In the genomic region with DNA sequence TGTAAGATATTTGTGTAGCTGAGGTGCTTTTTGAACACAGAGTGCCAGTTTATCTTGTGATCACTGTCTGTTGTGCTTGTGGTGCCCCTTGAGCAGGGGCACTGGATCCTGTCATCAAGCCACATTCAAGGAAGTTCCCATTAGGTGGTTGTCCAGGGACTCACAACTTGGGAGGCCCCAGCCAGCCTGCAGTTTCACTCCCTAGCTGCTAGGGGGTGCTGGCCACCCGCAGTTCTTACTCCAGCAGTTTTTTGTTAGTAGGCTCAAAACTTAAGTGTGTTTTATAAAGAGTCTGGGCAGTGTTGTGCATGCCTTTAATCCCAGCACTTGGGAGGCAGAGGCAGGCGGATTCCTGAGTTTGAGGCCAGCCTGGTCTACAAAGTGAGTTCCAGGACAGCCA, we compare ENCODE assay signal across 9 mouse cellular contexts. TPM values are rescaled to one million over a fixed set of nuclear protein-coding genes. Genes with fewer than 3 reads are reported as not detected.
DNase-seq lines count a peak whose midpoint lies in the region; ATAC-seq and TF ChIP-seq lines count a peak whose summit lies in the region.
"Had no signal": no experiment of that assay in that cellular context is flagged by ENCODE, and none has a peak within 500 bp of the region (broad histone marks: within the 10 kb centered on the region; RNA-seq: fewer than 3 reads in every experiment).

No protein-coding gene starts in this region.

- no peaks in the 10 kb centered on the region for H3K9me3 ChIP-seq in liver, embryonic 13.5 days (replicated peaks)
- H3K9me3 ChIP-seq in midbrain, embryonic 14.5 days (ENCODE audit: control insufficient read depth, low read length): no peaks in the 10 kb centered on the region

- 68% methylated on average over 2 of the region's 2 CpGs for WGBS in cerebellum, adult 2 months
- WGBS in thymus, adult 2 months: 76% methylated on average over 2 of the region's 2 CpGs
- 50% methylated on average over 2 of the region's 2 CpGs for WGBS in liver, embryonic 13.5 days (ENCODE audit: insufficient replicate concordance)
- 63% methylated on average over 2 of the region's 2 CpGs for WGBS in midbrain, embryonic 14.5 days

- H3K36me3 ChIP-seq in thymus, adult 2 months (ENCODE audit: control insufficient read depth, insufficient read depth, low read length): no peaks in the 10 kb centered on the region; the same call in 1 of the 2 replicates
- peaks cover 36% of the 10 kb centered on the region for H3K36me3 ChIP-seq in liver, embryonic 13.5 days
- H3K36me3 ChIP-seq in midbrain, embryonic 14.5 days (ENCODE audit: control insufficient read depth, insufficient read depth, low read length): peaks cover 33% of the 10 kb centered on the region

- no peaks in the 10 kb centered on the region for H3K27me3 ChIP-seq in cerebellum, adult 2 months (ENCODE audit: control insufficient read depth, insufficient read depth, low read length)
- no peaks in the 10 kb centered on the region for H3K27me3 ChIP-seq in thymus, adult 2 months (ENCODE audit: control insufficient read depth, insufficient read depth, low read length)
- H3K27me3 ChIP-seq in liver, embryonic 13.5 days: no peaks in the 10 kb centered on the region
- no peaks in the 10 kb centered on the region for H3K27me3 ChIP-seq in midbrain, embryonic 14.5 days (ENCODE audit: control insufficient read depth, insufficient read depth, low read length)

- peak; percentile 38; the same call in 1 of the 2 replicates for TF ChIP-seq CTCF in cerebellum, adult 2 months (IDR thresholded peaks at IDR 0.05; ENCODE audit: borderline replicate concordance, insufficient read depth, low read depth, low read length)
- 0 out of 2 replicates have a peak, but pooled peaks have one; percentile 30 for TF ChIP-seq CTCF in thymus, adult 2 months (IDR thresholded peaks at IDR 0.05; ENCODE audit: borderline replicate concordance, control insufficient read depth, extremely low read depth, insufficient read depth, low read length, poor library complexity)

- peaks cover 5% of the 10 kb centered on the region for H3K4me1 ChIP-seq in cerebellum, adult 2 months (ENCODE audit: control insufficient read depth, insufficient read depth, low read length)
- no peaks in the 10 kb centered on the region for H3K4me1 ChIP-seq in thymus, adult 2 months (replicated peaks; ENCODE audit: control insufficient read depth, insufficient read depth, low read length)
- H3K4me1 ChIP-seq in liver, embryonic 13.5 days (replicated peaks): peaks cover 10% of the 10 kb centered on the region; the same call in 1 of the 2 replicates
- no peaks in the 10 kb centered on the region for H3K4me1 ChIP-seq in midbrain, embryonic 14.5 days (ENCODE audit: control insufficient read depth, insufficient read depth, low read length)

- TF ChIP-seq POLR2A in cerebellum, adult 2 months (IDR thresholded peaks at IDR 0.05; ENCODE audit: borderline replicate concordance, insufficient read depth, low read length): no peak
- TF ChIP-seq POLR2A in thymus, adult 2 months (IDR thresholded peaks at IDR 0.05; ENCODE audit: control insufficient read depth, extremely low read depth, insufficient read depth, low read length, poor library complexity): no peak

- H3K9ac ChIP-seq in liver, embryonic 13.5 days: no peak overlapping the region
- H3K9ac ChIP-seq in midbrain, embryonic 14.5 days (replicated peaks; ENCODE audit: low read length): no peak overlapping the region

- no peak overlapping the region for H3K4me2 ChIP-seq in liver, embryonic 13.5 days
- no peak overlapping the region for H3K4me2 ChIP-seq in midbrain, embryonic 14.5 days (ENCODE audit: low read length)

- no peak overlapping the region for H3K27ac ChIP-seq in cerebellum, adult 2 months (ENCODE audit: insufficient read depth, low read length)
- H3K27ac ChIP-seq in thymus, adult 2 months (ENCODE audit: control insufficient read depth, insufficient read depth, low read length): no peak overlapping the region
- H3K27ac ChIP-seq in liver, embryonic 13.5 days: no peak overlapping the region
- no peak overlapping the region for H3K27ac ChIP-seq in midbrain, embryonic 14.5 days (replicated peaks; ENCODE audit: low read depth, low read length)

- H3K4me3 ChIP-seq in cerebellum, adult 2 months (replicated peaks; ENCODE audit: insufficient read depth, low read depth, low read length): no peak overlapping the region
- no peak overlapping the region for H3K4me3 ChIP-seq in thymus, adult 2 months (ENCODE audit: control insufficient read depth, insufficient read depth, low read length)
- no peak overlapping the region for H3K4me3 ChIP-seq in liver, embryonic 13.5 days (replicated peaks)
- H3K4me3 ChIP-seq in midbrain, embryonic 14.5 days (replicated peaks; ENCODE audit: low read depth, low read length): no peak overlapping the region
- H3K4me3 ChIP-seq: myocyte had no signal

- ATAC-seq in liver, embryonic 13.5 days (ENCODE audit: low read depth): no peak
- no peak for ATAC-seq in midbrain, embryonic 14.5 days (ENCODE audit: low FRiP score, low TSS enrichment)

- no peak for DNase-seq in cerebellum, adult 2 months
- no peak for DNase-seq in cerebellum, adult 9-11 months
- peak; percentile 40 for DNase-seq in thymus, adult 2 months
- no peak for DNase-seq in thymus, adult 18-20 months
- peak; percentile 35 for DNase-seq in liver, embryonic 13.5 days
- DNase-seq in thymus, postnatal 0 days (ENCODE audit: low spot score): peak; percentile 50
- DNase-seq in cerebellum, adult 9-10 months: no peak
- no peak for DNase-seq in midbrain, embryonic 14.5 days

RNA-seq across cellular contexts. Expression of gene Tsc1, which starts 13.3 kb away (rescaled TPM):
- 34.4 and 34.9 TPM in 2 replicates for polyA plus RNA-seq in cerebellum, adult 2 months (2012; rRNA removed)
- polyA plus RNA-seq in thymus, adult 2 months (2012; rRNA removed): 24.7 and 25.3 TPM in 2 replicates
- polyA plus RNA-seq in liver, embryonic 13.5 days (2015; fragmentation: Nextera tagmentation; extraction: Ambion mirVana): 7.8 and 8.4 TPM in 2 replicates
- polyA plus RNA-seq in thymus, postnatal 0 days (2015; fragmentation: Nextera tagmentation; extraction: Ambion mirVana): 8.0 and 10.8 TPM in 2 replicates
- polyA plus RNA-seq in midbrain, embryonic 14.5 days (2014; fragmentation: Nextera tagmentation; extraction: Ambion mirVana): 23.0 and 32.9 TPM in 2 replicates

RNA-seq across cellular contexts. Expression of gene Gfi1b, which starts 32.5 kb away (rescaled TPM):
- polyA plus RNA-seq in cerebellum, adult 2 months (2012; rRNA removed): 0.18 TPM in 1 of 2 replicates, not detected in the other
- polyA plus RNA-seq in thymus, adult 2 months (2012; rRNA removed): 1.8 and 2.0 TPM in 2 replicates
- polyA plus RNA-seq in liver, embryonic 13.5 days (2015; fragmentation: Nextera tagmentation; extraction: Ambion mirVana): 99.2 and 109 TPM in 2 replicates
- 1.1 and 1.8 TPM in 2 replicates for polyA plus RNA-seq in thymus, postnatal 0 days (2015; fragmentation: Nextera tagmentation; extraction: Ambion mirVana)
- polyA plus RNA-seq in midbrain, embryonic 14.5 days (2014; fragmentation: Nextera tagmentation; extraction: Ambion mirVana): 0.12 TPM in 1 of 2 replicates, not detected in the other
- polyA plus RNA-seq: myocyte had no signal

RNA-seq across cellular contexts. Expression of gene Spaca9, which starts 45.2 kb away (rescaled TPM):
- polyA plus RNA-seq in cerebellum, adult 2 months (2012; rRNA removed): 0.61 and 1.5 TPM in 2 replicates
- 1.6 and 2.5 TPM in 2 replicates for polyA plus RNA-seq in thymus, adult 2 months (2012; rRNA removed)
- polyA plus RNA-seq in liver, embryonic 13.5 days (2015; fragmentation: Nextera tagmentation; extraction: Ambion mirVana): 2.0 and 2.4 TPM in 2 replicates
- polyA plus RNA-seq in thymus, postnatal 0 days (2015; fragmentation: Nextera tagmentation; extraction: Ambion mirVana): 1.9 and 3.2 TPM in 2 replicates
- 1.1 and 1.6 TPM in 2 replicates for polyA plus RNA-seq in midbrain, embryonic 14.5 days (2014; fragmentation: Nextera tagmentation; extraction: Ambion mirVana)

RNA-seq across cellular contexts. Expression of gene Ak8, which starts 45.7 kb away (rescaled TPM):
- polyA plus RNA-seq in cerebellum, adult 2 months (2012; rRNA removed): 0.70 and 0.98 TPM in 2 replicates
- polyA plus RNA-seq in thymus, adult 2 months (2012; rRNA removed): 0.75 and 0.89 TPM in 2 replicates
- polyA plus RNA-seq in liver, embryonic 13.5 days (2015; fragmentation: Nextera tagmentation; extraction: Ambion mirVana): 0.16 and 0.34 TPM in 2 replicates
- polyA plus RNA-seq in thymus, postnatal 0 days (2015; fragmentation: Nextera tagmentation; extraction: Ambion mirVana): 0.90 and 1.0 TPM in 2 replicates
- 3.0 and 4.3 TPM in 2 replicates for polyA plus RNA-seq in midbrain, embryonic 14.5 days (2014; fragmentation: Nextera tagmentation; extraction: Ambion mirVana)

Comparison
In these comparisons a context has a peak if more than half of its experiments do, and no peak if none do; other contexts are left out.
1. DNase-seq: peak in thymus, adult 2 months (single experiment), liver, embryonic 13.5 days (single experiment) and thymus, postnatal 0 days (single experiment); none in cerebellum, adult 2 months (0 of 2), cerebellum, adult 9-11 months (single experiment), thymus, adult 18-20 months (0 of 2), cerebellum, adult 9-10 months (single experiment) and midbrain, embryonic 14.5 days (single experiment).
2. RNA of gene Gfi1b, which starts 32.5 kb away (polyA plus RNA-seq): 99.2 to 109 TPM in liver, embryonic 13.5 days; 1.8 to 2.0 TPM in thymus, adult 2 months, 1.1 to 1.8 TPM in thymus, postnatal 0 days, 0.18 TPM in cerebellum, adult 2 months and 0.12 TPM in midbrain, embryonic 14.5 days; every median in the first group is over 10 times any median in the second.